Mouse (Mus musculus) E14TG2a.4 (cell line): ENCODE data around the gene Jakmip3.

Experiments used
- H3K27me3 ChIP-seq: 2 replicates; pipeline ENCODE4 v1.6.1; 2014; ENCODE audit warnings: low read length, control low read depth; ENCODE audit not compliant: insufficient read depth
- H3K36me3 ChIP-seq: 2 replicates; pipeline ENCODE4 v1.6.1; 2014; ENCODE audit warnings: low read length, control low read depth; ENCODE audit not compliant: insufficient read depth
- H3K4me1 ChIP-seq: replicated peaks from 2 replicates; pipeline ENCODE4 v1.6.1; 2014; ENCODE audit warnings: low read depth, low read length, control low read depth
- H3K4me3 ChIP-seq: replicated peaks from 2 replicates; pipeline ENCODE4 v1.5.1; 2014; ENCODE audit warnings: mild to moderate bottlenecking, low read length
- H3K9me3 ChIP-seq: 2 replicates; pipeline ENCODE4 v1.6.1; 2014; ENCODE audit warnings: low read length, control low read depth
- CTCF ChIP-seq: conservative IDR thresholded peaks from 2 replicates; pipeline ENCODE4 v1.5.1; 2014; ENCODE audit warnings: low read length
- NANOG ChIP-seq: IDR thresholded peaks from 2 replicates; pipeline ENCODE4 v1.6.1; 2014; ENCODE audit warnings: borderline replicate concordance, low read length, mixed read lengths
- POU5F1 ChIP-seq: IDR thresholded peaks from 2 replicates; pipeline ENCODE4 v1.6.1; 2014; ENCODE audit warnings: low read length, borderline replicate concordance

The Jakmip3 gene

DNA sequence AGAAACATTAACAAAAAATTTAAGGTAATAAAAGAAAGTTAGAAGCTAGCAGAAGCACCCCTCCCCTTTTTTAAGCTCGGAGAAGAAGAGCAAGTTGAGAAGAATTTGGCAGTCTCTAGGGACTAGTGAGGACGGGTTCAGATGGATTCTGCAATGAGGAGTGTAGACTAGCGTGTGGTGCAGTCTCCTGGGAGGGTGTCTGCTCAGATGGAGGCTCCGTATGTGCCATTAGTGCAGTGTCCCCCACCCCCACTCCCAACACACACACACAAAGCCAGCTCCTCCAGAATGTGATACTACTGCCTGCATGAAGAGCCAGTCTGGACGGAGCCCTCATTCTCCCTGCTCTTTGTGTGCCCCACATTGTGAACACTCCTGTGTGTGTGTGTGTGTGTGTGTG, 140.6 kb downstream of the Jakmip3 start:
- peaks cover 48% of the 10 kb centered on the region for H3K27me3 ChIP-seq
- no peaks in the 10 kb centered on the region for H3K36me3 ChIP-seq
- peaks cover 82% of the 10 kb centered on the region for H3K4me1 ChIP-seq
- H3K4me3 ChIP-seq, result no peak overlapping the region
- H3K9me3 ChIP-seq, result no peaks in the 10 kb centered on the region
- TF ChIP-seq POU5F1 (no peak), CTCF (no peak), NANOG (no peak)

DNA sequence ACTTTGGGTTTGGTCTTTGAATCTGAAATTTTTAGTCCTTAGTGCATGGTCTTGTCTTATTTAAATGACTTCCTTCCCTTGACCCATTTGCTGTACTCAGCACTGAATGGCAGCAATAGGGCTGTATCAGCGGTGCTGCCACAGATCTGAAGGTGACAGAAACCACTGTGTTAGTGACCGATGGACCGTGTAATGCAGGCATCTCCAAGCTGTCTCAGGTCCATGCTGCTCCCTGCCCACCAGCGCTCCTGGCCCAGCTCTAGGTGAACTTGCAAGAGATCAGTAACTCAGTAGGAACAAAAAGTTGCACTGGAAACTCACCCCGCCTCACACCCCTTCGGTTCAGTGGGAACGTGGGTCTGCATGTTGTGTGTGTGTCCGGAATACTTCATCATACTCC, 141.8 kb downstream of the Jakmip3 start:
- Histone ChIP-seq H3K9me3 (no peaks in the 10 kb centered on the region), H3K36me3 (no peaks in the 10 kb centered on the region), H3K4me1 (peaks cover 77% of the 10 kb centered on the region), H3K4me3 (no peak overlapping the region), H3K27me3 (peaks cover 50% of the 10 kb centered on the region)
- no peak for TF ChIP-seq CTCF
- no peak for TF ChIP-seq NANOG
- TF ChIP-seq POU5F1, result no peak

GRCm38 (mm10) chr7:139084316-139084715, 143.8 kb downstream of the Jakmip3 start:
- TF ChIP-seq POU5F1 (no peak), CTCF (no peak), NANOG (peak; percentile 82; the same call in 1 of the 2 replicates)
- Histone ChIP-seq H3K4me1 (peaks cover 57% of the 10 kb centered on the region), H3K9me3 (no peaks in the 10 kb centered on the region), H3K27me3 (peaks cover 54% of the 10 kb centered on the region), H3K36me3 (no peaks in the 10 kb centered on the region), H3K4me3 (no peak overlapping the region)

GRCm38 (mm10) chr7:139085629-139086194, 145.2 kb downstream of the Jakmip3 start, which contains the start of gene Dpysl4:
Gene Dpysl4, plus strand, starts transcription at chr7:139086001.
- no peaks in the 10 kb centered on the region for H3K9me3 ChIP-seq
- TF ChIP-seq NANOG (no peak), CTCF (no peak), POU5F1 (no peak)
- H3K4me1 ChIP-seq, result peaks cover 46% of the 10 kb centered on the region
- H3K4me3 ChIP-seq, result peak within 1 kb of the TSS; percentile 88
- peaks cover 62% of the 10 kb centered on the region for H3K27me3 ChIP-seq
- H3K36me3 ChIP-seq, result no peaks in the 10 kb centered on the region

DNA sequence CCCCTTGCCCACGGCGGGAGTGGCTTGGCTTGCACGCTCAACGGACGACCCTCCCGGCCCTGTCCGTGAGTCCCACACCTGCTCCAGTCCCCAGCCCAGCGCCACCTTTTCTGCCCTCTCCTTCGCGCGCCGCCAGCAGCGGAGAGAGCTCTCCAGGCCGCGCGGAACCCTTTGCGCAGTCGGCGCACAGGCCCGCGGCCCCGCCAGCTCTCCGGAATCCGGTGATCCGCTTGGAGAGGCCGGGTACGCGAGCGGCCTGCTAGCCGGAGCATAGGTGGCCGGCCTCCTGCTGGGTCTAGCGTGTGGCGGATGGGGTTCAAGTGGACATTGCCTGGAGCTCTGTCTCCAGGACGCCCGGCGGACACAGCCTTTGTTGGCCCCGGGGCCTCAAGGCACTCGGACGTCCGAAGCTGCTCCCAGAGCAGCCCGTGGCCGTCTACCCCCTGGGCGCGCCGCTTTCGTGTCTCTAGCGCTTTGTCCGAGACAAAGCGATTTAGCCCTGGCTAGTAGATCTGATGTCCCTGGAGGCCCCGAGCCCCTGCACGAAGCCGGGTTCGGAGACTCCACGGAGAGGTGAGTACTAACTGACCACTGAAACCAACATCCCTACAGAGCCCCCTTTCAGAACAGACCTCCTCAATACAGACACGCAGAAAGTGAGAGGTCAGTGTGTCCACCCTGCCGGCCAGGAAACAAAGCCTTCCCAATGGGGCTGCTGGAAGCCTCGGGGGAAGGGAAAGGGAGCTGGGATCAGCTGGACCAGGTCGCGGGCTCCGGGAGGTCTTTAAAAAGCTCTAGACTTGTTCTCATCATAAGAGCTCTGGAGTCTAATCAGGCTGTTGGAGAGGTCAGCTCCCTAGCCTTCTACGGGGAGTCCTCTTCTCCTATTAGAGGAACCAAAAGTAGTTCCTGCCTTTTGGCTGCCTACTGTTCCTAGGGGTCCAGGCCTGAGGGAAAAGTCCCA, 145.9 kb downstream of the Jakmip3 start:
- H3K4me3 ChIP-seq, result peak overlapping the region; percentile 88
- peaks cover 46% of the 10 kb centered on the region for H3K4me1 ChIP-seq
- no peaks in the 10 kb centered on the region for H3K36me3 ChIP-seq
- H3K27me3 ChIP-seq, result peaks cover 69% of the 10 kb centered on the region
- no peaks in the 10 kb centered on the region for H3K9me3 ChIP-seq
- TF ChIP-seq POU5F1 (no peak), CTCF (no peak), NANOG (no peak)

- H3K4me3 ChIP-seq, result no peak overlapping the region
- H3K9me3 ChIP-seq, result no peaks in the 10 kb centered on the region
- H3K4me1 ChIP-seq, result peaks cover 35% of the 10 kb centered on the region
- TF ChIP-seq CTCF, result no peak
- no peak for TF ChIP-seq POU5F1
- TF ChIP-seq NANOG, result no peak
- H3K27me3 ChIP-seq, result peaks cover 68% of the 10 kb centered on the region
- H3K36me3 ChIP-seq, result no peaks in the 10 kb centered on the region
Measured at GRCm38 (mm10) chr7:139087801-139088200, 147.3 kb downstream of the Jakmip3 start.

DNA sequence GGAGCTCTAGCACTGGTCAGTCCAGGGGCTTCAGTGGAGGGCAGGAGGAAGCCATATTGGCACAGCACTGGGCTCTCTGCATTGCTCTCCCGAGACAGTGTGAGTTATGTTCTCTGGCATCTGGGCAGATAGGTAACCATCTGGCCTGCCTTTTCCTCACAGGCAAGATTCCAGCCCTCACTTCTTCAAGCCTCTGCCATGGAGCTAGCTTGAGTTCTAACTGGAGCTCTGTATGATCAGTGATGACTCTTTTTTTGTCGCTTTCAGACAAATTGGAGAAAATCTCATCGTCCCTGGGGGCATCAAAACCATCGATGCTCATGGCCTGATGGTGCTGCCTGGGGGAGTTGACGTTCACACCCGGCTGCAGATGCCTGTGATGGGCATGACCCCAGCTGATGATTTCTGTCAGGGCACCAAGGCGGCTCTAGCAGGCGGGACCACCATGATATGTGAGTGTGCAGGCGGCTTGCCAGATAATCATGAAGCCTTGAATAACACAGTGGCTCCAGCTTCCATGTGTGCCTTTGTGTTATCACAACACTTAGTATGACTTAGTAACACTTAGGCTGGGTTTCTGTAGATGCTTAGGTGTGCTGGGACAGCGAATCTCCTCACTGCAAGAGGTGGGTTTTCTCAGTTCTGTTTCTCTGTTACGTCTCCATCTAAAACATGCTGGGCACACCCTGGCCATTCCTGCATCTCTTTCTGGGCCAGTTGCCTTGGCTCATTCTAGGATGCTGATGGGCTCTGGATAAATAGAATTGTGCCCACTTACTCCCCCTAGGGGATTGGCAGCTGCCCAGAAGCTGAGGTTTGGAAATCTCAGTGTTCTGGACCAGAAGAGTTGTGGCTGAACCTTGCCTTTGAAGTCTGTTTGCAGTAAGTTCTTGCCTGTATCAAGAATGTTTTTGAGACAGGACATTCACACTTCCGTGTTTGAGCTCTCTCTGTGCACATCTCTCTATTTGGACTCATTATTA, 149.7 kb downstream of the Jakmip3 start:
- Histone ChIP-seq H3K9me3 (no peaks in the 10 kb centered on the region), H3K4me3 (no peak overlapping the region), H3K36me3 (no peaks in the 10 kb centered on the region), H3K4me1 (peaks cover 24% of the 10 kb centered on the region), H3K27me3 (peaks cover 73% of the 10 kb centered on the region)
- TF ChIP-seq NANOG, result no peak
- no peak for TF ChIP-seq POU5F1
- no peak for TF ChIP-seq CTCF

GRCm38 (mm10) chr7:139091681-139092080, 151.2 kb downstream of the Jakmip3 start:
- peaks cover 15% of the 10 kb centered on the region; the same call in 1 of the 2 replicates for H3K4me1 ChIP-seq
- H3K27me3 ChIP-seq, result peaks cover 66% of the 10 kb centered on the region
- H3K9me3 ChIP-seq, result no peaks in the 10 kb centered on the region
- no peak overlapping the region for H3K4me3 ChIP-seq
- TF ChIP-seq POU5F1, result no peak
- no peak for TF ChIP-seq NANOG
- TF ChIP-seq CTCF, result no peak
- H3K36me3 ChIP-seq, result no peaks in the 10 kb centered on the region
